In the genomic region with DNA sequence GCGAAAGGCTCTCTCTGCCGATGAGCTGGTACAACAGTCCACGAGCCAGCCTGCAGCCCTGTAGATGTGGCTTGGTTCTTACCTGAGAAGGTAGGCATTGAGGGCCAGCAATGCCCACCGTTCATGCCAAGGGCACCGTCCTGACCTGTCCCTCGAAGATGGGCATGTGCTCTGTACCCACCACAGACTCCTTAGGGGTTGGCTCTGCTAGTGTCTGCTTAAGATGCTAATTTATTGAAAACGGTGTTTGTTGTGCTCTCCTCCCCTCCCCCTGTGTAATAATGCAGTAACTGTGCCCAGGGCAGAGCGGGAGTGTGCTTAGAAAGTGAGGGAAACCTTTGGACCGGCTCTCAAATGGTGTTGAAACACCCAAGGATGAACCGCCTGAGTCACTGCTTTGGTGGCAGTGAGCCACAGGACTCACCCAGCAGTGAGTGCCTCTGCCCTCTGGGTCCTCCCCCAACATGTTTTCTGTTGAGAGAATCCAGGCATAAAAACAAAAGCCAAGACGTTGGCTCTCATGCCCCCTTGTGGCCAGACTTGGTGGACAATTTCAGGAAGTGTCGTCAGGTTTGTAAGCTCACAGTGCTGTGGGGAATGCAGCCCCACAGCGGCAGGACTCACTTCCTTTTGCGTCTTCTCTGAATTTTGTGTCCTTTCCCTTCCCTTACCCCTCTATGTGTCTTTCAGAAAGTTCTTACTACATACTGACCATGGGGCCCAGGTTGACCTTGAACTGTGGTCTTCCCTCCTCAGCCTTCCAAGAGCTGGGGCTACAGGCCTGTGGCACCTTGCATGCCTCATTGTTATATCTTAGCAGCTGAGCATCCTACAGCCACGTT, we compare ENCODE assay signal across 8 mouse cellular contexts.
DNase-seq lines count a peak whose midpoint lies in the region; ATAC-seq lines count a peak whose summit lies in the region.

No protein-coding gene starts in this region.

- H3K36me3 ChIP-seq in forebrain, embryonic 11.5 days (ENCODE audit: control insufficient read depth, insufficient read depth, low read length): no peaks in the 10 kb centered on the region
- H3K36me3 ChIP-seq in heart, embryonic 16.5 days (ENCODE audit: control insufficient read depth, insufficient read depth): no peaks in the 10 kb centered on the region
- no peaks in the 10 kb centered on the region for H3K36me3 ChIP-seq in liver, embryonic 15.5 days (replicated peaks)
- no peaks in the 10 kb centered on the region for H3K36me3 ChIP-seq in neural tube, embryonic 12.5 days

- no peak overlapping the region for H3K27ac ChIP-seq in forebrain, embryonic 11.5 days (ENCODE audit: low read depth, low read length)
- peak overlapping the region; percentile 69 for H3K27ac ChIP-seq in heart, embryonic 16.5 days (ENCODE audit: low read length)
- 0 out of 2 replicates have a peak overlapping the region, but pooled peaks have one; percentile 19 for H3K27ac ChIP-seq in liver, embryonic 15.5 days (replicated peaks)
- no peak overlapping the region for H3K27ac ChIP-seq in neural tube, embryonic 12.5 days

- no peaks in the 10 kb centered on the region for H3K27me3 ChIP-seq in forebrain, embryonic 11.5 days (ENCODE audit: control insufficient read depth, insufficient read depth, low read length)
- H3K27me3 ChIP-seq in heart, embryonic 16.5 days (ENCODE audit: control insufficient read depth, insufficient read depth, low read length): no peaks in the 10 kb centered on the region
- no peaks in the 10 kb centered on the region for H3K27me3 ChIP-seq in liver, embryonic 15.5 days
- H3K27me3 ChIP-seq in neural tube, embryonic 12.5 days (replicated peaks): no peaks in the 10 kb centered on the region

- H3K4me3 ChIP-seq in forebrain, embryonic 11.5 days (ENCODE audit: low read depth, low read length): no peak overlapping the region
- peak overlapping the region; percentile 5; the same call in 1 of the 2 replicates for H3K4me3 ChIP-seq in heart, embryonic 16.5 days (ENCODE audit: low read length)
- H3K4me3 ChIP-seq in liver, embryonic 15.5 days (replicated peaks): no peak overlapping the region
- H3K4me3 ChIP-seq in neural tube, embryonic 12.5 days: no peak overlapping the region

- WGBS in forebrain, embryonic 11.5 days: 40% methylated on average over 15 of the region's 15 CpGs
- WGBS in heart, embryonic 16.5 days: 35% methylated on average over 15 of the region's 15 CpGs
- WGBS in liver, embryonic 15.5 days (ENCODE audit: insufficient replicate concordance): 34% methylated on average over 15 of the region's 15 CpGs
- WGBS in neural tube, embryonic 12.5 days: 42% methylated on average over 15 of the region's 15 CpGs

- peak; percentile 4 for DNase-seq in c-Kit-negative CD71-positive TER-119-positive erythroid progenitor cells, embryonic 14.5 days (ENCODE audit: low read depth, low spot score)
- peak; percentile 89 for DNase-seq in forebrain, embryonic 11.5 days (ENCODE audit: low spot score)
- peak; percentile 97 to 98 for DNase-seq in kidney, postnatal 36 days
- peak; percentile 79 for DNase-seq in telencephalon, adult 2 months (ENCODE audit: low read depth, low spot score)

- H3K9ac ChIP-seq in forebrain, embryonic 11.5 days (ENCODE audit: low read length): no peak overlapping the region; the same call in 1 of the 2 replicates
- peak overlapping the region; percentile 61 for H3K9ac ChIP-seq in heart, embryonic 16.5 days (ENCODE audit: low read length)
- no peak overlapping the region for H3K9ac ChIP-seq in liver, embryonic 15.5 days
- H3K9ac ChIP-seq in neural tube, embryonic 12.5 days: no peak overlapping the region

- no peak overlapping the region for H3K4me2 ChIP-seq in forebrain, embryonic 11.5 days (ENCODE audit: low read depth, low read length, severe bottlenecking)
- H3K4me2 ChIP-seq in heart, embryonic 16.5 days (ENCODE audit: low read depth, low read length): peak overlapping the region; percentile 36
- H3K4me2 ChIP-seq in liver, embryonic 15.5 days: peak overlapping the region; percentile 16; the same call in 1 of the 2 replicates
- peak overlapping the region; percentile 32 for H3K4me2 ChIP-seq in neural tube, embryonic 12.5 days (replicated peaks)

- H3K4me1 ChIP-seq in forebrain, embryonic 11.5 days (replicated peaks; ENCODE audit: control insufficient read depth, insufficient read depth, low read length): peaks cover 6% of the 10 kb centered on the region; the same call in 1 of the 2 replicates
- H3K4me1 ChIP-seq in heart, embryonic 16.5 days (ENCODE audit: control insufficient read depth, insufficient read depth, low read length): peaks cover 11% of the 10 kb centered on the region
- peaks cover 13% of the 10 kb centered on the region for H3K4me1 ChIP-seq in liver, embryonic 15.5 days (replicated peaks)
- peaks cover 9% of the 10 kb centered on the region for H3K4me1 ChIP-seq in neural tube, embryonic 12.5 days

- peak; percentile 92 for ATAC-seq in CD4-positive, CD25-positive, alpha-beta regulatory T cell, adult 4 months
- ATAC-seq in forebrain, embryonic 11.5 days (replicated peaks; ENCODE audit: low FRiP score): peak; percentile 83
- peak; percentile 90 for ATAC-seq in heart, embryonic 16.5 days (replicated peaks; ENCODE audit: extremely low read depth, insufficient read depth, low FRiP score)
- ATAC-seq in liver, embryonic 15.5 days (ENCODE audit: insufficient read depth): peak; percentile 87
- peak; percentile 83 for ATAC-seq in neural tube, embryonic 12.5 days (ENCODE audit: low FRiP score, low read depth)

- no peaks in the 10 kb centered on the region; the same call in 1 of the 2 replicates for H3K9me3 ChIP-seq in forebrain, embryonic 11.5 days (ENCODE audit: control insufficient read depth, low read length)
- no peaks in the 10 kb centered on the region for H3K9me3 ChIP-seq in heart, embryonic 16.5 days (replicated peaks; ENCODE audit: control insufficient read depth, low read length)
- no peaks in the 10 kb centered on the region for H3K9me3 ChIP-seq in liver, embryonic 15.5 days (replicated peaks)
- no peaks in the 10 kb centered on the region for H3K9me3 ChIP-seq in neural tube, embryonic 12.5 days

Comparison
In these comparisons a context has a peak if more than half of its experiments do, and no peak if none do; other contexts are left out.
1. DNase-seq: peak in every context shown above with its lines; median percentile 98 in kidney, postnatal 36 days; 89 in forebrain, embryonic 11.5 days; 79 in telencephalon, adult 2 months; 4 in c-Kit-negative CD71-positive TER-119-positive erythroid progenitor cells, embryonic 14.5 days.
2. H3K27ac ChIP-seq: peak in heart, embryonic 16.5 days (single experiment) and liver, embryonic 15.5 days (single experiment); none in forebrain, embryonic 11.5 days (single experiment) and neural tube, embryonic 12.5 days (single experiment).
3. Peak in every context shown above with its lines, with median percentiles within 50 percentile points of each other: ATAC-seq.